Mouse (Mus musculus): ENCODE measurements around the gene Btd. TPM values are rescaled to one million over a fixed set of nuclear protein-coding genes. Genes with fewer than 3 reads are reported as not detected.

The Btd gene
- polyA plus RNA-seq, 1 experiment from 2014 or later: 21.2 TPM

- H3K4me1 ChIP-seq: peaks cover 69% of the 10 kb centered on the region
- WGBS: 19% methylated on average over 9 of the region's 9 CpGs
- H3K27me3 ChIP-seq (ENCODE audit: insufficient read depth, poor library complexity, severe bottlenecking): no peaks in the 10 kb centered on the region
- no peaks in the 10 kb centered on the region for H3K9me3 ChIP-seq
- peak overlapping the region; percentile 55 for H3K4me3 ChIP-seq
- peak overlapping the region; percentile 94 for H3K27ac ChIP-seq
- DNase-seq (ENCODE audit: low spot score): peak; percentile 77
- H3K36me3 ChIP-seq: peaks cover 12% of the 10 kb centered on the region
Measured at GRCm38 (mm10) chr14:31662555-31663211, 21.9 kb downstream of the Btd start.

- no peaks in the 10 kb centered on the region for H3K27me3 ChIP-seq (ENCODE audit: insufficient read depth, poor library complexity, severe bottlenecking)
- H3K9me3 ChIP-seq: no peaks in the 10 kb centered on the region
- H3K4me1 ChIP-seq: peaks cover 62% of the 10 kb centered on the region
- H3K4me3 ChIP-seq: no peak overlapping the region
- H3K36me3 ChIP-seq: peaks cover 13% of the 10 kb centered on the region
- WGBS: 86% methylated on average over 13 of the region's 13 CpGs
- DNase-seq (ENCODE audit: low spot score): peak; percentile 75
- peak overlapping the region; percentile 94 for H3K27ac ChIP-seq
Measured at GRCm38 (mm10) chr14:31663376-31664099, 22.7 kb downstream of the Btd start.

GRCm38 (mm10) chr14:31664100-31664902 is 23.5 kb downstream of the Btd start:
- Histone ChIP-seq H3K4me1 (peaks cover 58% of the 10 kb centered on the region), H3K27ac (peak overlapping the region; percentile 94), H3K27me3 (ENCODE audit: insufficient read depth, poor library complexity, severe bottlenecking) (no peaks in the 10 kb centered on the region), H3K4me3 (no peak overlapping the region), H3K36me3 (peaks cover 13% of the 10 kb centered on the region), H3K9me3 (no peaks in the 10 kb centered on the region)
- DNase-seq (ENCODE audit: low spot score): peak; percentile 72
- 74% methylated on average over 18 of the region's 18 CpGs for WGBS

GRCm38 (mm10) chr14:31664903-31665565 is 24.2 kb downstream of the Btd start:
- Histone ChIP-seq H3K36me3 (peaks cover 13% of the 10 kb centered on the region), H3K4me3 (no peak overlapping the region), H3K9me3 (no peaks in the 10 kb centered on the region), H3K27me3 (ENCODE audit: insufficient read depth, poor library complexity, severe bottlenecking) (no peaks in the 10 kb centered on the region), H3K4me1 (peaks cover 56% of the 10 kb centered on the region), H3K27ac (0 out of 2 replicates have a peak overlapping the region, but pooled peaks have one; percentile 30)
- 71% methylated on average over 12 of the region's 12 CpGs for WGBS
- DNase-seq (ENCODE audit: low spot score): peak; percentile 64

- Histone ChIP-seq H3K9me3 (no peaks in the 10 kb centered on the region), H3K4me1 (peaks cover 51% of the 10 kb centered on the region), H3K4me3 (no peak overlapping the region), H3K27ac (0 out of 2 replicates have a peak overlapping the region, but pooled peaks have one; percentile 30), H3K27me3 (ENCODE audit: insufficient read depth, poor library complexity, severe bottlenecking) (no peaks in the 10 kb centered on the region), H3K36me3 (peaks cover 13% of the 10 kb centered on the region)
- WGBS: 73% methylated on average over 4 of the region's 4 CpGs
- DNase-seq (ENCODE audit: low spot score): peak; percentile 35
Measured at GRCm38 (mm10) chr14:31665566-31665940, 24.7 kb downstream of the Btd start.

GRCm38 (mm10) chr14:31666931-31667705 is 26.3 kb downstream of the Btd start:
- no peak overlapping the region for H3K4me3 ChIP-seq
- WGBS: 94% methylated on average over 28 of the region's 28 CpGs
- peaks cover 37% of the 10 kb centered on the region for H3K4me1 ChIP-seq
- peaks cover 13% of the 10 kb centered on the region for H3K36me3 ChIP-seq
- DNase-seq (ENCODE audit: low spot score): peak; percentile 70
- no peaks in the 10 kb centered on the region for H3K9me3 ChIP-seq
- no peaks in the 10 kb centered on the region for H3K27me3 ChIP-seq (ENCODE audit: insufficient read depth, poor library complexity, severe bottlenecking)
- H3K27ac ChIP-seq: no peak overlapping the region

- H3K27ac ChIP-seq: no peak overlapping the region
- H3K4me3 ChIP-seq: no peak overlapping the region
- 69% methylated on average over 6 of the region's 6 CpGs for WGBS
- H3K36me3 ChIP-seq: peaks cover 13% of the 10 kb centered on the region
- peak; percentile 63 for DNase-seq (ENCODE audit: low spot score)
- no peaks in the 10 kb centered on the region for H3K9me3 ChIP-seq
- peaks cover 31% of the 10 kb centered on the region for H3K4me1 ChIP-seq
- no peaks in the 10 kb centered on the region for H3K27me3 ChIP-seq (ENCODE audit: insufficient read depth, poor library complexity, severe bottlenecking)
Measured at GRCm38 (mm10) chr14:31667741-31668140, 26.9 kb downstream of the Btd start.

GRCm38 (mm10) chr14:31668326-31668725 is 27.5 kb downstream of the Btd start:
- DNase-seq (ENCODE audit: low spot score): no peak
- H3K27ac ChIP-seq: 0 out of 2 replicates have a peak overlapping the region, but pooled peaks have one; percentile 32
- 83% methylated on average over 13 of the region's 13 CpGs for WGBS
- peaks cover 25% of the 10 kb centered on the region for H3K4me1 ChIP-seq
- H3K9me3 ChIP-seq: no peaks in the 10 kb centered on the region
- no peaks in the 10 kb centered on the region for H3K27me3 ChIP-seq (ENCODE audit: insufficient read depth, poor library complexity, severe bottlenecking)
- H3K4me3 ChIP-seq: no peak overlapping the region
- H3K36me3 ChIP-seq: peaks cover 13% of the 10 kb centered on the region

GRCm38 (mm10) chr14:31669161-31669611 is 28.4 kb downstream of the Btd start:
- peak overlapping the region; percentile 32; the same call in 1 of the 2 replicates for H3K27ac ChIP-seq
- no peak for DNase-seq (ENCODE audit: low spot score)
- 64% methylated on average over 13 of the region's 13 CpGs for WGBS
- no peaks in the 10 kb centered on the region for H3K9me3 ChIP-seq
- H3K4me3 ChIP-seq: no peak overlapping the region
- no peaks in the 10 kb centered on the region for H3K27me3 ChIP-seq (ENCODE audit: insufficient read depth, poor library complexity, severe bottlenecking)
- peaks cover 18% of the 10 kb centered on the region for H3K4me1 ChIP-seq
- peaks cover 13% of the 10 kb centered on the region for H3K36me3 ChIP-seq

GRCm38 (mm10) chr14:31669642-31670490 is 29.0 kb downstream of the Btd start:
- no peaks in the 10 kb centered on the region for H3K9me3 ChIP-seq

GRCm38 (mm10) chr14:31671635-31672320 is 30.9 kb downstream of the Btd start:
- H3K36me3 ChIP-seq: peaks cover 11% of the 10 kb centered on the region
- peaks cover 8% of the 10 kb centered on the region for H3K4me1 ChIP-seq
- DNase-seq (ENCODE audit: low spot score): no peak
- H3K4me3 ChIP-seq: no peak overlapping the region
- no peaks in the 10 kb centered on the region for H3K9me3 ChIP-seq
- WGBS: 72% methylated on average over 10 of the region's 10 CpGs
- H3K27me3 ChIP-seq (ENCODE audit: insufficient read depth, poor library complexity, severe bottlenecking): no peaks in the 10 kb centered on the region
- peak overlapping the region; percentile 52; the same call in 1 of the 2 replicates for H3K27ac ChIP-seq

More at GRCm38 (mm10) chr14:31669642-31670490, 29.0 kb downstream of the Btd start:
- Histone ChIP-seq H3K36me3 (peaks cover 13% of the 10 kb centered on the region), H3K27ac (peak overlapping the region; percentile 36; the same call in 1 of the 2 replicates), H3K4me3 (no peak overlapping the region), H3K4me1 (peaks cover 16% of the 10 kb centered on the region), H3K27me3 (ENCODE audit: insufficient read depth, poor library complexity, severe bottlenecking) (no peaks in the 10 kb centered on the region)
- DNase-seq (ENCODE audit: low spot score): peak; percentile 53
- 81% methylated on average over 15 of the region's 15 CpGs for WGBS

Data from heart, embryonic 10.5 days (tissue).